Mouse (Mus musculus) liver, embryonic 14 days (tissue): Measurements from ENCODE around the gene Ilk. TPM values are rescaled to one million over a fixed set of nuclear protein-coding genes. Genes with fewer than 3 reads are reported as not detected.

ENCODE experiments used
- polyA plus RNA-seq: library from polyadenylated mRNA; depleted of rRNA; stranded (reverse); fragments of >200 nt; gene quantifications from 2 replicates; pipeline ENCODE4 v1.2.3, GENCODE M21; 2012; rRNA removed

Ilk gene
- 64.6 and 77.3 TPM in 2 replicates for polyA plus RNA-seq

DNA sequence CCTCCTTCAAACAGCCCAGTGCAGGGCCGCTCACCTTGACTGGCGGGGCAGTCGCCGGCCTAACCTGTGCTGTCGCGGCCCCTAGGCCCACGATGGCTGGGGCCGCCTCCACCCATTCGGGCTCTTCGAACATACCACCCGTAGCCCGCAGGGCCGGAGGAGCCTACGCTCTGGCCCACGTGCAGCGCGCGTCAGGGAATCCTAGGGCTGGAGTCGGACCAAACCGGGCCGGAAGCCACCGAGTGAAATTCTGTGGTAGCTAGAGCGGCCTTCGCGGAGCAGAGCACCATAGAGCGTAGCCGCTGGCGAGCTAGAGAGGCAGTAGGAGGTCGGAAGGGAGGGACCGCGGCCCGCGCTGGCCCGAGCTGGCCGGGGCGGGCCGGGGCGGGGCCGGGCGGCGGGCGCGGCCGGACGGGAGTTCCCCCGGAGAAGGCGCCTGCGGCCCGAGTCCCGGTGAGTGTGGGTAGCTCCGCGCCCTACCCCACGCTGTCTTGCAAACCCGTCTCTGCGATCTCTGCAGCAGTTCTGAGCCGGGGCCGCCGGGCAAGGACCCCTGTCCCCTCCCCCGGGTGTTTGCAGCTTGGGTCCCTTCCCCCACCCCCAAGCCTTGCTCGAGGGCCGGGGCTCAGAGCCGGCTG is at the start of gene Ilk:
Ilk (plus strand) TSS at position 329 of the 638 bp plus-strand sequence.

DNA sequence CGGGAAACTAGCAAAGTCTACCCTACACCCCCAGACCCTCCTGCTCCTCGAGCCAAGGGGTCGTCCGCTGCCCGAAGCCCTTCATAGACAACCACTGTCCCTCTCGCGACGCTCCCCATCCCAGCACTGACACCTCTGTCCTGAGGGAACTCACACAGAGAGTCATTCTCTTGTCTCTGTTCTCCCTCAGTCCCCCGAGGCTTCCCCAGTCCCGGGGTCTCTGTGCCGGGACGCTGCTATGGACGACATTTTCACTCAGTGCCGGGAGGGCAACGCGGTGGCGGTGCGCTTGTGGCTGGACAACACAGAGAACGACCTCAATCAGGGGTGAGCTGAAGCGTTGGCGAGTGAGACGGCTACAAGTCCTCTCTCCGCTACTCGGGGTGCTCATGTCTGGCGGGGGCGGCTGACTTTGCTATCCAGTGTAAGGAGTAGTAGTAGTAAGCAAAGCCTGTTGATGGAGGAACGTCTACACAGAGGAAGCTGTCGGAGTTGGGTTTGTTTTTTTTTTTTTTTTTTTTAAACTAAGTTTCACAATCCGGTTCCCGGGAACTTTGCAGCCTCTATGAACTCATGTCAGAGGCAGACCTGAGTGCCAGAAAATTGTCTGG is 624 bp downstream of the Ilk start, which contains the start of gene Rrp8:
Rrp8 (minus strand) TSS at position 475 of the 611 bp plus-strand sequence.

DNA sequence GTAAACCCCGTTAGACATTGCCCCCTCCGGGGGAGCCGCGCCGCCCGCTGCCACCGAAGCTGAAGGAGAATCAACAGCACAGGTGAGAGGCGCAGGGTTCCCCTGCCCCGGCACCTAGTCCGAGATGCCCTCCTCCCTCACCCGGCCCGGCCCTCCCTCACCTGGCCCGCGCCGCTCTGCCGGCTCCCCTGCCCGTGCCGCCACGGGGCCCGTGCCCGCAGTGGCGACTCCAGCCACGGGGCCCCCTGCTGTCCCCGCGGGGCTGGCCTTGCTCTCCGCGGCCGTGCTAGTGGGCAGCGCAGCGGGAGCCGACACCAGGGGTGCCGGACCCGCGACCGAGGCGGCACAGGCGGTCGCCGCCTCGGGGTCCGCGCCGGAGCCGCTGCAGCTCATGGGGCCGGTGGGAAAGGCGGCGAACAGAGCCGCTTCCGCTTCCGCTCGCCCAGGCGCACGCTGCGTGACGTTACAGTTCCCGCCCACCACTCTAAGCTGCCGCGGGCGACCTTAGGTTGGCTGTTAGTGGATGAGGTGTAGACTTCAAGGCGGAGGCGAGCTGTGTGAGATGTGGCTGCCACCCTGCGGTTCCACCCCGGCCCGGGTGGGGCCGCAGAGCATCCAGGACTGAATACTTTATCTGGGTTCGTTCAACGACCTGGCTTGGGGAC is 7.7 kb downstream of the Ilk start, which contains the start of gene Taf10:
Taf10 (minus strand) TSS at position 436 of the 665 bp plus-strand sequence.

DNA sequence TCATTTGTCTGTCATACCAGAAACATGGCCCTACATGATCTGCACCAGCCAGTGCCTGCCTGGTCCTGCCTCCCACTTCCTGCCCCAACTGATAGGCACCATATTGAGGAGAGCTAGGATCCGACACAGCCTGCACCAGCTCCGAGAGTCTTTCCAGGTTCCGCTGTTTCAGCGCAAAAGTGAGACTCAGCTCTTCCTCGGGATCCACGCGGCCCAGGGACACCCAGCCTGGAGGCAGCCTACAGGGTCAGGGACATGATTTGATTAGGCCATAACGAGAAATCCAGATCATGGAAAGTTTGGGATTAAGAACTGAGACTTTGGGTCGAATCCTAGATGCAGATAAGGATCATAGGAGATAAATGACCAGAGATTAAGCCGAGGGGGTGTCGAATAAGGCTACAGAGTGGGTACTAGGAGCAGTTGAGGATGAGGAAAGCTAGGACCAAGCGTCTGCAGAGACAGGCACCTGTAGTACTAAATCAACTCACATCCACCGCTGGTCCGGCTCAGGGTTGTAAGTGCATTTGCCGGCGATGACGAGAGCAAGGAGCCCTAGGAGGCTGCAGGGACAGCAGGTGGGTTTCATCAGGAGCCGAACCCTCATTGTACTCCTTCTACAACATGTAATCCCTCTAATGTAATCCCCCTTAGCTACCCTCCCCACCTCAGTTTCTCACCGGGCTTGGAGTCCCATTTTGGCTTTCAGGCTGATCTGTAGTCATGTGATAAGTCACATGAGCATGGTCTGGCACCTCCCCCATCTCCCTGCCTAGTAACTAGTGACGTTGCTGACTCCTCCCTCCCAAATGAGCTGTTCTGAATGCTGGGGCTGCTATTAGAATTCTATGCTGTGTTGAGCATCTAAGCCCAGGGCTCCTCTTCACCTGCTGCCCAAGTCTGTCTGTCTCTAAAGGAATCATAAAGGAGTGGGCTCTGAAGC is 15.4 kb downstream of the Ilk start, which contains the start of gene Tpp1:
Tpp1 (minus strand) TSS at position 745 of the 943 bp plus-strand sequence.

DNA sequence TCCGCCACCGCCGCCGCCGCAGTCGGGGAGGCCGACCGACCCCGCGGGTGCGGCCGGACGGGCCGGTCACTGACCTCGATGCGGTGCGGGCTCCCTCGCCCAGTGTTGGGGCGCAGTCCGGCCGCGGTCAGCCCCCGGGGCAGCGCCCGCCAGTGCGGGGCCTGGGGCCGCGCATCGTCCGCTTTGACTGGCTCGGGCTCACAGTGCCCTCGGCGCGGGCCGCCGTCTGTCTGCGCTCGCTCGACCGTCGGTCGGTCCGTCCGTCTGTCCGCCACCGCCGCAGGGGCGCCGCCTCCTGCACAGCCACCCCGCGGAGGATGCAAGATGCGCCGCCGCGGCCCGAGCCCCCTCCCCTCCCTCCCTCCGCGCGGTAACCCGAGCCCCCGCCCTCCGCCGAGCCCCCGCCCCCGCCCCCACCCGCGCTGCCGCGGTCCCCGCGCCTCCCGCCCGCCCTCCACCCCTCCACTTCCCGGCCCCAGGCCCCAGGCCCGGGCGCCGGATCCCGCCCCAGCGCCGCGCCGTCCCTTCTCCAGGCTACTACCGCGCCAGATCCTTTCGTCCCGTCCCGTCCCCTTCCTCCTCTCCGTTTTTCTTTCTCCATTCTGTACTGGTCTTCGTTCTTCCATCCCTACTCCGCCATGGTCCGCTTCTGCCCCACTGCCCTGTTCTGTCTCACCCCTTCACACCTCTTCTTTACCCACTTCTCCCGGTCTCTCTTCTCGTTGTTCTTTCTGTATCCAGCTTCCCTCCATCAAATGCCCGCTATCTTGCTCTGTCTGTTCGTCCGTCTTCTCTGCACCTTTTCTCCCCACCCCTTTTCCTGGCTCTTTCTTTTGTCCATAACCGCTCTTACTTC is 51.1 kb downstream of the Ilk start, which contains the start of gene Dchs1:
Dchs1 (minus strand) TSS at position 370 of the 856 bp plus-strand sequence.

Other genes starting within 250 kb of the Ilk start
- gene Smpd1, start 182.2 kb upstream of the Ilk start, polyA plus RNA-seq = 8.7 and 10.2 TPM in 2 replicates
- gene Apbb1, start 154.9 kb upstream of the Ilk start, polyA plus RNA-seq = 1.7 TPM in 2 replicates
- 175 and 220 TPM in 2 replicates for gene Hpx, start 136.5 kb upstream of the Ilk start, polyA plus RNA-seq
- gene Trim3, start 103.0 kb upstream of the Ilk start, polyA plus RNA-seq = 4.4 and 4.6 TPM in 2 replicates
- gene Timm10b, start 96.5 kb upstream of the Ilk start, polyA plus RNA-seq = 58.1 and 59.9 TPM in 2 replicates
- gene Arfip2, start 96.2 kb upstream of the Ilk start, polyA plus RNA-seq = 11.8 and 15.0 TPM in 2 replicates
- 61.9 and 66.6 TPM in 2 replicates for gene Gm45799, start 96.0 kb upstream of the Ilk start, polyA plus RNA-seq
- gene Dnhd1, start 85.8 kb upstream of the Ilk start, polyA plus RNA-seq = 0.52 and 0.68 TPM in 2 replicates
- gene Rrp8, start 793 bp downstream of the Ilk start, polyA plus RNA-seq = 8.1 and 9.2 TPM in 2 replicates
- gene Taf10, start 7.8 kb downstream of the Ilk start, polyA plus RNA-seq = 172 and 195 TPM in 2 replicates
- 31.5 and 35.3 TPM in 2 replicates for gene Tpp1, start 15.6 kb downstream of the Ilk start, polyA plus RNA-seq
- 0.53 and 0.54 TPM in 2 replicates for gene Dchs1, start 51.1 kb downstream of the Ilk start, polyA plus RNA-seq
- gene Mrpl17, start 74.5 kb downstream of the Ilk start, polyA plus RNA-seq = 132 and 139 TPM in 2 replicates
- gene Gm4070, start 217.4 kb downstream of the Ilk start, polyA plus RNA-seq = 0.58 and 0.95 TPM in 2 replicates